Comparison of ENCODE assay signal across 8 mouse cellular contexts in the genomic region with DNA sequence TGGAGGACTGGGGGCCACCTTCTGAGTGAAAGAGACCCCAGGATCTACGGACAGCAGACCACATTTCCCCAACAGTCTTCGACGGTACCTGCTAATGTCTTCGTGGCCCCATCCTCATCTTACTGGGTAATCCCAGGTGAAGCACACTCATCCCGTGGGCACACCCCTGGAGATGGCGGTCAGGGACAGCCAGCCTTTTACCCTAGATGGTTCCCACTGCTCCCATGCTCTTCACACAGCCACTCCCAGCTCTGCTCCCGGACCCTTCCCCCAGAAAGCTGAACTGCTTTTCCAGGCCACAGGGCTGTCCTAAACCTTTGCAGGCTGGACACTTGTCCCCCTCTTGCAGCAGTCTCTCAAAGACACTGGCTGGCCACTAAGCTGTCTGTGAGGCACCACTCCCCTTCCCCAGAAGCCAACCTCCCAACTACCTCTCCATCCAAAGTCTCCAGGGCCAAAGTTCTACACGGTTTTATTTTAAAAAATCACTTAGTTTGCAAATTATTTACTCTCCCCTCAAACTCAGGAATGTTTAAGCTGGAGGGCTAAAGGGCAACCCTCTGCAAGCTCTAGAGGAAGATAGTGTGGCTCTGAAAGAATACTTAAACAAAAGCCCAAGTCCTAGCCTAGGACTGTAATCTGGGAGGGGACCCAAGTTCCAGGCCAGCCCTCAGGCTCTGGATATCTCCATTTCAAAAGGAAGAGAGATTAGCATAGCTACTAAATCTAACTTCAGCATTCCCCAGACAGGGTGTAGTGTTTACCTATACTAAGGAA. TPM values are rescaled to one million over a fixed set of nuclear protein-coding genes. Genes with fewer than 3 reads are reported as not detected.
DNase-seq lines count a peak whose midpoint lies in the region; ATAC-seq and TF ChIP-seq lines count a peak whose summit lies in the region.

No protein-coding gene starts in this region.

- peak overlapping the region; percentile 65 for H3K4me2 ChIP-seq in hindbrain, embryonic 11.5 days (replicated peaks; ENCODE audit: low read depth, low read length)
- peak overlapping the region; percentile 80 for H3K4me2 ChIP-seq in limb, embryonic 13.5 days (replicated peaks)
- H3K4me2 ChIP-seq in stomach, postnatal 0 days (replicated peaks; ENCODE audit: low read depth) = peak overlapping the region; percentile 71

- 68% methylated on average over 8 of the region's 8 CpGs for WGBS in hindbrain, embryonic 11.5 days
- 63% methylated on average over 8 of the region's 8 CpGs for WGBS in limb, embryonic 13.5 days
- 51% methylated on average over 8 of the region's 8 CpGs for WGBS in stomach, postnatal 0 days

- H3K9me3 ChIP-seq in megakaryocyte, embryonic 14.5 days = no peaks in the 10 kb centered on the region
- no peaks in the 10 kb centered on the region for H3K9me3 ChIP-seq in hindbrain, embryonic 11.5 days (ENCODE audit: control insufficient read depth, low read length)
- H3K9me3 ChIP-seq in limb, embryonic 13.5 days = no peaks in the 10 kb centered on the region
- H3K9me3 ChIP-seq in stomach, postnatal 0 days (ENCODE audit: control insufficient read depth, low read length) = no peaks in the 10 kb centered on the region

- no peak for DNase-seq in hindbrain, embryonic 11.5 days (ENCODE audit: low spot score)
- no peak for DNase-seq in stomach, postnatal 0 days (ENCODE audit: low spot score)
- DNase-seq in urinary bladder, adult 18-20 months (ENCODE audit: low spot score in 2 of 2) = no peak
- DNase-seq in gastrocnemius, postnatal 4 days (ENCODE audit: low spot score in 2 of 2) = no peak
- no peak for DNase-seq in layer of hippocampus, adult 9-11 months

- TF ChIP-seq EP300 in stomach, postnatal 0 days (optimal IDR thresholded peaks at IDR 0.05) = no peak

- H3K9ac ChIP-seq in hindbrain, embryonic 11.5 days (ENCODE audit: low read depth, low read length) = peak overlapping the region; percentile 66
- peak overlapping the region; percentile 75 for H3K9ac ChIP-seq in limb, embryonic 13.5 days
- peak overlapping the region; percentile 47; the same call in 1 of the 2 replicates for H3K9ac ChIP-seq in stomach, postnatal 0 days (ENCODE audit: low read length)

- peaks cover 49% of the 10 kb centered on the region for H3K36me3 ChIP-seq in megakaryocyte, embryonic 14.5 days (replicated peaks; ENCODE audit: low read length)
- 0 out of 2 replicates have a peak, but pooled peaks cover 2% of the 10 kb centered on the region for H3K36me3 ChIP-seq in hindbrain, embryonic 11.5 days (ENCODE audit: control insufficient read depth, insufficient read depth, low read length)
- H3K36me3 ChIP-seq in limb, embryonic 13.5 days = peaks cover 33% of the 10 kb centered on the region
- H3K36me3 ChIP-seq in stomach, postnatal 0 days (ENCODE audit: control insufficient read depth, insufficient read depth, low read length) = peaks cover 19% of the 10 kb centered on the region

- no peak overlapping the region for H3K27ac ChIP-seq in hindbrain, embryonic 11.5 days (ENCODE audit: low read depth, low read length)
- no peak overlapping the region for H3K27ac ChIP-seq in limb, embryonic 13.5 days
- no peak overlapping the region for H3K27ac ChIP-seq in stomach, postnatal 0 days (replicated peaks)

- peaks cover 58% of the 10 kb centered on the region for H3K4me1 ChIP-seq in megakaryocyte, embryonic 14.5 days
- peaks cover 4% of the 10 kb centered on the region for H3K4me1 ChIP-seq in hindbrain, embryonic 11.5 days (replicated peaks; ENCODE audit: control insufficient read depth, insufficient read depth, low read length)
- H3K4me1 ChIP-seq in limb, embryonic 13.5 days = peaks cover 25% of the 10 kb centered on the region
- H3K4me1 ChIP-seq in stomach, postnatal 0 days (replicated peaks; ENCODE audit: control insufficient read depth, insufficient read depth) = peaks cover 8% of the 10 kb centered on the region

- peak overlapping the region; percentile 99 for H3K4me3 ChIP-seq in megakaryocyte, embryonic 14.5 days (replicated peaks)
- H3K4me3 ChIP-seq in hindbrain, embryonic 11.5 days (ENCODE audit: low read depth, low read length) = peak overlapping the region; percentile 56
- H3K4me3 ChIP-seq in limb, embryonic 13.5 days = peak overlapping the region; percentile 65
- H3K4me3 ChIP-seq in stomach, postnatal 0 days (ENCODE audit: low read depth, low read length) = peak overlapping the region; percentile 77

- H3K27me3 ChIP-seq in megakaryocyte, embryonic 14.5 days (replicated peaks) = peaks cover 14% of the 10 kb centered on the region
- H3K27me3 ChIP-seq in hindbrain, embryonic 11.5 days (ENCODE audit: control insufficient read depth, insufficient read depth, low read length) = no peaks in the 10 kb centered on the region
- no peaks in the 10 kb centered on the region for H3K27me3 ChIP-seq in limb, embryonic 13.5 days
- no peaks in the 10 kb centered on the region for H3K27me3 ChIP-seq in stomach, postnatal 0 days (ENCODE audit: control insufficient read depth, insufficient read depth, low read length)

- no peak for ATAC-seq in megakaryocyte, adult 5-6 weeks (ENCODE audit: poor library complexity, severe bottlenecking)
- no peak for ATAC-seq in hindbrain, embryonic 11.5 days (ENCODE audit: low FRiP score)
- ATAC-seq in limb, embryonic 13.5 days (ENCODE audit: low FRiP score, low read depth) = no peak
- ATAC-seq in stomach, postnatal 0 days (ENCODE audit: low FRiP score, low TSS enrichment) = peak; percentile 3; the same call in 1 of the 2 replicates

- no peak for TF ChIP-seq CTCF in stomach, postnatal 0 days (IDR thresholded peaks at IDR 0.05; ENCODE audit: low read depth)

RNA-seq across cellular contexts. Expression of a gene that starts 1.2 kb away (rescaled TPM):
- 7.7 and 48.7 TPM in 2 replicates for polyA plus RNA-seq in megakaryocyte, embryonic 14.5 days (2012; ENCODE audit: insufficient read depth, low replicate concordance)
- total RNA-seq in megakaryocyte, adult 5-6 weeks (2015) = 50.6 and 60.4 TPM in 2 replicates
- total RNA-seq in megakaryocyte, adult 5-6 weeks (2017) = 85.1 and 110 TPM in 2 replicates
- 104 TPM in 2 replicates for polyA plus RNA-seq in hindbrain, embryonic 11.5 days (2014; fragmentation: Nextera tagmentation; extraction: Ambion mirVana)
- polyA plus RNA-seq in limb, embryonic 13.5 days (2015; fragmentation: Nextera tagmentation; extraction: Ambion mirVana) = 112 and 120 TPM in 2 replicates
- 101 and 116 TPM in 2 replicates for polyA plus RNA-seq in stomach, postnatal 0 days (2015; fragmentation: Nextera tagmentation; extraction: Ambion mirVana)
- 10 to 100 TPM; 43.4 to 52.1 TPM for total RNA-seq in gastrocnemius, postnatal 4 days (2021)

RNA-seq across cellular contexts. Expression of a gene that starts 47.8 kb away (rescaled TPM):
- 1.1 and 4.5 TPM in 2 replicates for polyA plus RNA-seq in megakaryocyte, embryonic 14.5 days (2012; ENCODE audit: insufficient read depth, low replicate concordance)
- total RNA-seq in megakaryocyte, adult 5-6 weeks (2015) = not detected in 2 replicates
- total RNA-seq in megakaryocyte, adult 5-6 weeks (2017) = not detected in 2 replicates
- 0.11 TPM in 1 of 2 replicates, not detected in the other for polyA plus RNA-seq in hindbrain, embryonic 11.5 days (2014; fragmentation: Nextera tagmentation; extraction: Ambion mirVana)
- 5.1 and 5.7 TPM in 2 replicates for polyA plus RNA-seq in limb, embryonic 13.5 days (2015; fragmentation: Nextera tagmentation; extraction: Ambion mirVana)
- 0.72 and 1.0 TPM in 2 replicates for polyA plus RNA-seq in stomach, postnatal 0 days (2015; fragmentation: Nextera tagmentation; extraction: Ambion mirVana)
- 10 to 100 TPM; 32.1 to 32.2 TPM for total RNA-seq in gastrocnemius, postnatal 4 days (2021)
